In genomic region chr13:103219999-103220398, GRCm38 (mm10) we compare ENCODE assay signal across 11 mouse cellular contexts.
DNase-seq lines count a peak whose midpoint lies in the region; ATAC-seq lines count a peak whose summit lies in the region.
"Had no signal": no experiment of that assay in that cellular context is flagged by ENCODE, and none has a peak within 500 bp of the region (broad histone marks: within the 10 kb centered on the region; RNA-seq: fewer than 3 reads in every experiment).

No protein-coding gene starts in this region.

- H3K4me1 ChIP-seq in heart, embryonic 16.5 days (ENCODE audit: control insufficient read depth, insufficient read depth, low read length), result 0 out of 2 replicates have a peak, but pooled peaks cover 3% of the 10 kb centered on the region

- peak overlapping the region; percentile 36; the same call in 1 of the 2 replicates for H3K4me2 ChIP-seq in heart, embryonic 16.5 days (ENCODE audit: low read depth, low read length)

- no peak overlapping the region for H3K9ac ChIP-seq in heart, embryonic 16.5 days (ENCODE audit: low read length)
- H3K9ac ChIP-seq: forebrain, postnatal 0 days had no signal

- 38% methylated on average over 2 of the region's 2 CpGs for WGBS in heart, embryonic 16.5 days

- no peaks in the 10 kb centered on the region for H3K36me3 ChIP-seq in heart, embryonic 16.5 days (ENCODE audit: control insufficient read depth, insufficient read depth)

- peak overlapping the region; percentile 70 for H3K27ac ChIP-seq in heart, embryonic 16.5 days (ENCODE audit: low read length)

- no peaks in the 10 kb centered on the region for H3K27me3 ChIP-seq in heart, embryonic 16.5 days (ENCODE audit: control insufficient read depth, insufficient read depth, low read length)

- peak; percentile 35 to 75 for DNase-seq in adrenal gland, adult (ENCODE audit: inconsistent age in 2 of 2, low spot score in 1 of 2)
- no peak for DNase-seq in adrenal gland, adult 18-20 months (ENCODE audit: low spot score in 2 of 2)
- DNase-seq in adipocyte (ENCODE audit: low spot score), result peak; percentile 50
- peak; percentile 41 for DNase-seq in gastrocnemius, postnatal 25 days
- no peak for DNase-seq in yolk sac, embryonic 10.5 days (ENCODE audit: low spot score)
- no peak for DNase-seq in thymus, postnatal 0 days (ENCODE audit: low spot score)
- no peak for DNase-seq in right cerebral cortex, adult 2 months (ENCODE audit: low spot score in 2 of 2)
- DNase-seq: forebrain, postnatal 0 days; kidney, postnatal 14 days; right cerebral cortex, postnatal 4 days had no signal

- H3K9me3 ChIP-seq in heart, embryonic 16.5 days (replicated peaks; ENCODE audit: control insufficient read depth, low read length), result no peaks in the 10 kb centered on the region

- no peak overlapping the region for H3K4me3 ChIP-seq in heart, embryonic 16.5 days (ENCODE audit: low read length)

- no peak; the same call in 1 of the 2 replicates for ATAC-seq in heart, embryonic 16.5 days (replicated peaks; ENCODE audit: extremely low read depth, insufficient read depth, low FRiP score)
- ATAC-seq: forebrain, postnatal 0 days had no signal

Comparison
In these comparisons a context has a peak if more than half of its experiments do, and no peak if none do; other contexts are left out.
1. DNase-seq: peak in adrenal gland, adult (2 of 2), adipocyte (single experiment) and gastrocnemius, postnatal 25 days (single experiment); none in adrenal gland, adult 18-20 months (0 of 2), yolk sac, embryonic 10.5 days (single experiment), thymus, postnatal 0 days (single experiment) and right cerebral cortex, adult 2 months (0 of 2).